Mouse (Mus musculus) olfactory bulb, adult 2 months (tissue): ENCODE results near the gene Gm7697. TPM values are rescaled to one million over a fixed set of nuclear protein-coding genes. Genes with fewer than 3 reads are reported as not detected.
"Not testable (repeated sequence)": the region's sequence is repeated elsewhere in the genome, so short reads cannot be mapped to it uniquely, and the experiment has no call there.

Experiments
- H3K27ac ChIP-seq: fragments of 200-500 bp; 2 replicates; pipeline ENCODE4 v1.5.1; 2012; ENCODE audit warnings: low read depth, low read length; ENCODE audit not compliant: insufficient read depth
- H3K4me1 ChIP-seq: fragments of 200-500 bp; 2 replicates; pipeline ENCODE4 v1.6.1; 2012; ENCODE audit warnings: low read length; ENCODE audit not compliant: control insufficient read depth, insufficient read depth
- H3K4me3 ChIP-seq: fragments of 200-500 bp; 2 replicates; pipeline ENCODE4 v1.5.1; 2012; ENCODE audit warnings: mild to moderate bottlenecking, low read depth, low read length, moderate library complexity; ENCODE audit not compliant: insufficient read depth
- WGBS: fragments of 180-500 bp; shearing (Covaris S2); methylation state at CpG from one replicate; pipeline ENCODE4 v1.1.7; 2018; 5-methylcytosine and 5-hydroxymethylcytosine counted together
- polyA plus RNA-seq: library from polyadenylated mRNA; stranded (reverse); fragments of >200 nt; gene quantifications from 2 replicates; pipeline ENCODE4 v1.2.4, GENCODE M21; 2012; ENCODE audit warnings: low replicate concordance; ENCODE audit not compliant: missing spikeins, insufficient read depth, insufficient read length

The Gm7697 gene
- polyA plus RNA-seq, result not detected in 2 replicates

DNA sequence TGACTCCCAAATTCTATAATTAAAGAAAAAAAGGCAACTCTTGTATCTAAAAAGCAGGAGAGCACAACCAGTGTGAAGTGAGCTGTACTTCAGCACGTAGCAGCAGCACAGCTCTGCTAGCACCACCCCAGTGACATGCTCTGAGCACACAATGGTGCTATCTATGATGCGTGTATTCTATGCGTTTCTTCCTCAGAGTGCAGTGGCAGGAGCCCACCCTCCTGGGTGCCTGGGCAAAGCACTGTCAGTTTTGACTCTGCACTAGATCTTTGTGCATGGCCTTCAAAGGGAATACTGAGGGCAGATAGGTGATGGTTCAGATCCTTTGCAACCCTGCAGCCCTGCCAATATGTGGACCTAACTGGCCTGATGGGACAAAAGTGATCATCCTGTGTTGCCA lies at the start of gene Gm7697:
Gm7697 (minus strand) TSS at position 101 of the 400 bp plus-strand sequence.
- not testable (repeated sequence) for H3K4me1 ChIP-seq, H3K27ac ChIP-seq, H3K4me3 ChIP-seq
- 88% methylated on average over 2 of the region's 3 CpGs for WGBS

DNA sequence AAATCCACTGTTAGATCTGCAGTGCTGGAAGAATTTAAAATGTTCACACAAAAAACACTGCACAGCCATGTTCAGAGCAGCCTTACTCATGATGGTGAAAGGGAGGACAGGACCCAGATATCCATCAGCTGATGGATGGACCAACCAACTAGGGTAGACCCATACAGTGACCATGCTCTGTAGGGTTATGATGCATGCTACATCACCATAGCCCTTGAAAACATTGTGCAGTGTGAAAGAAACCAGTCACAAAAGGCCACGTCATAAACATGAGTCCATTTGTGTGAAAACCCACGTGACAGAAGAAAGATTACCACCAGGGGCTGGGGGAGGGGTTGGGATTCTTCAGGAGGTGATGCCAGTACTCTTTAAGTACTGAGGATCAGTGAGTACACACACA lies 28.5 kb upstream of the Gm7697 start:
- H3K4me3 ChIP-seq, H3K4me1 ChIP-seq, H3K27ac ChIP-seq: not testable (repeated sequence)
- 49% methylated on average over 2 of the region's 2 CpGs for WGBS

DNA sequence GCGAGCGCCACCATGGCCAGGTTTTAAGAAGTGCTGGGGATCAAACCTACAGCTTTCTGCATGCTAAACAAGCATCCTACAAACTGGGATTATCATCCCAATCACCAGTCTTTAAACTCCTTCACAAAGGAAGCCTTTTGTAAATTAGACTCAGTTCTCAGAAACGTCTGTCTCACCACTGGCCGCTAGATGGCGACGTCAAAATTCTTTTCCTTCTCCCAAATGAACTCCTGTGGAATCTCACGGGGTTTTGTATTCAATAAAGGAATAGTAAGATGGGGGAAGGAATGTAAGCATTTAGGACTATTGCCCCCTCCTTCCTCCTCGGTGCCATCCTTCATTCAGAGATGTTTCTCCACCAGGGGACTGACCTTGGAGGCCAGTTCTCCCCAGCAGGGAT lies 26.8 kb upstream of the Gm7697 start:
- H3K27ac ChIP-seq, H3K4me3 ChIP-seq, H3K4me1 ChIP-seq: not testable (repeated sequence)
- WGBS, result 10% methylated on average over 8 of the region's 8 CpGs

DNA sequence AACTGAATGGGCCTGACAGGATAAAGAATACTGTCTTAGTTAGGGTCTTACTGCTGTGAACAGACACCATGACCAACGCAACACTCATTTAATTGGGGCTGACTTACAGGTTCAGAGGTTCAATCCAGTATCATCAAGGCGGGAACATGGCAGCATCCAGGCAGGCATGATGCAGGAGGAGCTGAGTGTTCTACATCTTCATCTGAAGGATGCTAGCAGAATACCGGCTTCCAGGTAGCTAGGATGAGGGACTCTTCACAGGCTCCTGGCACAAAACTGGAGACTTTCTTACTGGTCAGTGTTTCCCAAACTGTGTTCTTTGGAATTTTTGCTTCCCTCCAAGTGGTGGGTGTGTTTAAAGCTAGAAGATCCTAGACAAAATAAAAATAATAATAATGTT lies 25.3 kb upstream of the Gm7697 start:
- not testable (repeated sequence) for H3K4me1 ChIP-seq, H3K27ac ChIP-seq, H3K4me3 ChIP-seq
- WGBS, result 98% methylated on average over 3 of the region's 3 CpGs

DNA sequence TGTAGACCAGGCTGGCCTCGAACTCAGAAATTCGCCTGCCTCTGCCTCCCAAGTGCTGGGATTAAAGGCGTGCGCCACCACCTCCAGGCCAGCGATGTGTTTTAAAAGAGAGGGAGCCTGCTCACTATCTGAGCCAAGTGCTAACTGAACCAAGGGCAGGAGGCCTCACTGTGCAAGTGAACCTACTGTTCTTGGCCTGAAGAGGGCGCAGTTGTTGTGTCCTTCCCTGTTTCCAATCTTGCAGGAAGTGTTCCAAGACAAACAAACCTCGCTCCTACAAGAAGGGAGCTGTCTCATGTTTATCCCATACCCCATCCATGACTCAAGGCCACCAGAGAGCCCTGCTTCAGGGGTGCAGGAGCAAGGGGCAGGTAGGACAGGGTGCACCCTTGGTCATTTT lies 24.4 kb upstream of the Gm7697 start:
- H3K27ac ChIP-seq, H3K4me1 ChIP-seq, H3K4me3 ChIP-seq: not testable (repeated sequence)
- 72% methylated on average over 7 of the region's 7 CpGs for WGBS

DNA sequence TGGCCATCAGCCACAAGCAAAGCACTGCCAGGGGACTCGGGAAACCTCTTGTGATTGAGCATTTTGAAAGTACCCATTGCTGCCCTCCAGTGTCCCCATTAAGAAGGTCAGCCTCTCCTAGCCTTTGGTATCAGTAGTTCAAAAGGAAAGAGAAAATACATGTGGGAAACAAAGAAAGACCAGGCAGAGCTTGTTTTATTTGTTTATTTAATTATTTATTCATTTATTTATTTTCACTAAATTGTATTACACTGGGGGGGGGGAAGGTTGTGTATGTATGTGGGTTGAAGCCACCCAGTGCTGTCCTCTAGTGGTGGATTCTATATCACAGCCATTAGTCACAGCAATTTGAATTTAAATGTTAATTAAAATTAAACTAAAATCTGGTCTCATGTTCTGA lies 22.2 kb upstream of the Gm7697 start:
- H3K27ac ChIP-seq, H3K4me3 ChIP-seq, H3K4me1 ChIP-seq: not testable (repeated sequence)
- 20% methylated on average over 1 of the region's 1 CpGs for WGBS

DNA sequence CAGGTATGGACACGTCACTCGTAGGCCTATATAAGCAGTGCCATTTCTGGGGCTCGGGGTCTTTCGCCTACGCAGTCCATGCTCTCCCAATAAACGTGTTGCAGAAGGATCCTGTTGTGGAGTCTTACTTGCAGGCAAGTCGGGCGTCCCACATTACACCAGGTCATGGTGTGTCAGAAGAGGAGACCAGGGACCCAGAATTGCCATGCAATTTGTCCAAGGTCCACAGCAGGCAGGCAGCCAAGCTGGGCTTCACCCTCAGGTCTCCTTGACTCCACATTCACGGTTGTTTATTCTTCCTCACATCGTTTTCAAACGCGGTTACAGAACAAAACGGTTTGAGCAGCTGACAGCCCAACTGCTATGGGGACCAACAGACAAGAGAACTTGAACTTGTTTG lies 21.7 kb upstream of the Gm7697 start:
- H3K4me1 ChIP-seq, H3K27ac ChIP-seq, H3K4me3 ChIP-seq: not testable (repeated sequence)
- WGBS, result 52% methylated on average over 13 of the region's 13 CpGs

DNA sequence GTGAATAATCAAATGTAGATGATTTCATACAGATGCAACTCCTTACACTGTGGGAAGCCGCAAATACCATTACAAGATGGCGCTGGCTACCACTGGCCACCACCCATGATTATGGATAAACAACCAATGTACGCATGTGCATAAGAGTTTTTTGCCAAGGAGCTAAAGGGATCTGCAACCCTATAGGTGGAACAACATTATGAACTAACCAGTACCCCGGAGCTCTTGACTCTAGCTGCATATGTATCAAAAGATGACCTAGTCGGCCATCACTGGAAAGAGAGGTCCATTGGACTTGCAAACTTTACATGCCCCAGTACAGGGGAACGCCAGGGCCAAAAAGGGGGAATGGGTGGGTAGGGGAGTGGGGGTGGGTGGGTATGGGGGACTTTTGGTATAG lies 21.2 kb upstream of the Gm7697 start:
- 93% methylated on average over 6 of the region's 6 CpGs for WGBS
- not testable (repeated sequence) for H3K27ac ChIP-seq, H3K4me1 ChIP-seq, H3K4me3 ChIP-seq

DNA sequence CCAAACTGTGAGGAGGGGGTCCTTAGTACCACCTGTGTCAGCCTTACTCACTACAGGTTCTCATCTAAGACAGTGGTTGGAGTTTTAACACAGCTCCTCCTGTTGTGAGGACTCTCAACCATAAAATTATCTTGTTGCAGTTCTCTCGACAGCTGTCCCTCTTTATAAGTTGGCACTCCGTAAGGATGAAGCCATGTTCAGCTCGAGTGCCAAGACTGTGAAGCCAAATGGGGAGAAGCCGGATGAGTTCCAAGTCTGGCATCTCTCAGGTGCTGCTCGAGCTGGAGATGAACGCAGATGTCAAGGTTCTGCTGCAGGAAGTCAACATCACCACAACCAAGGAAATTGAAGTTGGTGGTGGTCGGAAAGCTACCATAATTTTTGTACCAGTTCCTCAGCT lies 18.0 kb upstream of the Gm7697 start:
- not testable (repeated sequence) for H3K27ac ChIP-seq, H3K4me3 ChIP-seq, H3K4me1 ChIP-seq
- 73% methylated on average over 7 of the region's 7 CpGs for WGBS

DNA sequence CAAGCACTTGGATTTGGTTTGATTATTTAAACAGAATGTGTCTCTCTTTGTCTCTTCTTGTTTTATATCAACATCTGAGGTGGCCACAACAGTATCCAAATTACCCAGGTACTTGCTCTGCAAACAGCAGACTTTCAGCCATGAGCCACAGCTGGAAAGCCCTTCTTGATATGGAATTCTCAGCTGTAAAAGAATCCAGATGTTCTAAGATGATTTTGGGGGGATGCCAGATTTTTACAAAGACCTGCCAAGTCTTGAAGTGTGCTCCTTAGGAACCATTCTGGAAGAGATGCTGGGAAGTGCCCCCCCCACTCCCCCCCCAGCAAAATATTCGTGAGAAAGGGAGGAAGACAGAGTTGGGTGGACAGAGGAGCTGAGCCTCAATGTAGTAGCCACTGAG lies 17.6 kb upstream of the Gm7697 start:
- H3K27ac ChIP-seq, H3K4me1 ChIP-seq, H3K4me3 ChIP-seq: not testable (repeated sequence)
- 38% methylated on average over 1 of the region's 1 CpGs for WGBS

DNA sequence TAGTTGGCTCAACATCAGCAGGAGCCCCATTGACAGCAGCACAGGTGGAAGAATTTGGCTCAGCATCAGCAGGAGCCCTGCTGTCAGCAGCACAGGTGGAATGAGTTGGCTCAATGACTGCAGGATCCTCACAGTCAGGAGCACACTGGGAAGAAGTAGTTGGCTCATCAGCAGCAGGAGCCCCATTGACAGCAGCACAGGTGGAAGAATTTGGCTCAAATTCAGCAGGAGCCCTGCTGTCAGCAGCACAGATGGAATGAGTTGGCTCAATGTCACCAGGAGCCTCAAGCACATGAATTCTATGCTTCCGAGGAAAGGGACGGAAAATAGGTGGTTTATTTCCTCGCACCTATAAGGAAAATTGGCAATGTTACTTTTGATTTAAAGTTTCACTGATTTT lies 47.8 kb downstream of the Gm7697 start:
- H3K27ac ChIP-seq, H3K4me1 ChIP-seq, H3K4me3 ChIP-seq: not testable (repeated sequence)
- 80% methylated on average over 3 of the region's 3 CpGs for WGBS

DNA sequence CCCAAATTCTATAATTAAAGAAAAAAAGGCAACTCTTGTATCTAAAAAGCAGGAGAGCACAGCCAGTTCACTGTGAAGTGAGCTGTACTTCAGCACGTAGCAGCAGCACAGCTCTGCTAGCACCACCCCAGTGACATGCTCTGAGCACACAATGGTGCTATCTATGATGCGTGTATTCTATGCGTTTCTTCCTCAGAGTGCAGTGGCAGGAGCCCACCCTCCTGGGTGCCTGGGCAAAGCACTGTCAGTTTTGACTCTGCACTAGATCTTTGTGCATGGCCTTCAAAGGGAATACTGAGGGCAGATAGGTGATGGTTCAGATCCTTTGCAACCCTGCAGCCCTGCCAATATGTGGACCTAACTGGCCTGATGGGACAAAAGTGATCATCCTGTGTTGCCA lies 69.3 kb downstream of the Gm7697 start, which contains the start of gene Gm9495:
Gm9495 (minus strand) TSS at position 101 of the 400 bp plus-strand sequence.
- 94% methylated on average over 2 of the region's 3 CpGs for WGBS
- not testable (repeated sequence) for H3K4me1 ChIP-seq, H3K27ac ChIP-seq, H3K4me3 ChIP-seq

Other genes starting within 250 kb of the Gm7697 start
- not detected in 2 replicates for gene Gm9495, start 69.4 kb downstream of the Gm7697 start, polyA plus RNA-seq
- not detected in 2 replicates for gene Zfp868, start 102.6 kb upstream of the Gm7697 start, polyA plus RNA-seq
- gene Zfp964, start 131.5 kb upstream of the Gm7697 start, polyA plus RNA-seq, result not detected in 2 replicates
- not detected in 2 replicates for gene Zfp869, start 187.7 kb upstream of the Gm7697 start, polyA plus RNA-seq
- gene Zfp963, start 227.0 kb upstream of the Gm7697 start, polyA plus RNA-seq, result not detected in 2 replicates